Mouse (Mus musculus) lung, embryonic 15.5 days (tissue): ENCODE measurements around the gene Frmd4a. TPM values are rescaled to one million over a fixed set of nuclear protein-coding genes. Genes with fewer than 3 reads are reported as not detected.

ENCODE experiments used
- ATAC-seq: fragments of 200-750 bp; cut with Nextera tagmentation; 2 replicates; pipeline ENCODE4 v1.8.0; 2017; ENCODE audit warnings: moderate number of reproducible peaks, borderline replicate concordance; ENCODE audit not compliant: low FRiP score, low TSS enrichment; ENCODE audit errors: extremely low read depth
- H3K27ac ChIP-seq: fragments of 300-500 bp; sonication (generic); 2 replicates; pipeline ENCODE4 v1.5.1; 2015; ENCODE audit warnings: moderate library complexity, mild to moderate bottlenecking, inconsistent platforms
- H3K27me3 ChIP-seq: fragments of 300-500 bp; sonication (generic); 2 replicates; pipeline ENCODE4 v1.6.1; 2015; ENCODE audit warnings: inconsistent platforms
- H3K36me3 ChIP-seq: fragments of 300-500 bp; sonication (generic); 2 replicates; pipeline ENCODE4 v1.6.1; 2015; ENCODE audit warnings: inconsistent platforms
- H3K4me1 ChIP-seq: fragments of 300-500 bp; sonication (generic); 2 replicates; pipeline ENCODE4 v1.6.1; 2015; ENCODE audit warnings: inconsistent platforms
- H3K4me2 ChIP-seq: fragments of 300-500 bp; sonication (generic); 2 replicates; pipeline ENCODE4 v1.6.1; 2015; ENCODE audit warnings: inconsistent platforms, mild to moderate bottlenecking, moderate library complexity
- H3K4me3 ChIP-seq: fragments of 300-500 bp; sonication (generic); 2 replicates; pipeline ENCODE4 v1.5.1; 2015; ENCODE audit warnings: mild to moderate bottlenecking, inconsistent platforms
- H3K9ac ChIP-seq: fragments of 300-500 bp; sonication (generic); 2 replicates; pipeline ENCODE4 v1.6.1; 2015; ENCODE audit warnings: inconsistent platforms
- H3K9me3 ChIP-seq: fragments of 300-500 bp; sonication (generic); 2 replicates; pipeline ENCODE4 v1.6.1; 2016; ENCODE audit warnings: inconsistent platforms
- WGBS: fragments of 180-500 bp; shearing (Covaris S2); methylation state at CpG from one replicate; pipeline ENCODE4 v1.1.7; 2015; 5-methylcytosine and 5-hydroxymethylcytosine counted together
- polyA plus RNA-seq: library from polyadenylated mRNA; unstranded; fragments of >200 nt; fragmentation: Nextera tagmentation; extraction: Ambion mirVana; gene quantifications from 2 replicates; pipeline ENCODE4 v1.2.1, GENCODE M21; 2015

Frmd4a gene
- polyA plus RNA-seq, 1 experiment from 2014 or later: 33.5 TPM

DNA sequence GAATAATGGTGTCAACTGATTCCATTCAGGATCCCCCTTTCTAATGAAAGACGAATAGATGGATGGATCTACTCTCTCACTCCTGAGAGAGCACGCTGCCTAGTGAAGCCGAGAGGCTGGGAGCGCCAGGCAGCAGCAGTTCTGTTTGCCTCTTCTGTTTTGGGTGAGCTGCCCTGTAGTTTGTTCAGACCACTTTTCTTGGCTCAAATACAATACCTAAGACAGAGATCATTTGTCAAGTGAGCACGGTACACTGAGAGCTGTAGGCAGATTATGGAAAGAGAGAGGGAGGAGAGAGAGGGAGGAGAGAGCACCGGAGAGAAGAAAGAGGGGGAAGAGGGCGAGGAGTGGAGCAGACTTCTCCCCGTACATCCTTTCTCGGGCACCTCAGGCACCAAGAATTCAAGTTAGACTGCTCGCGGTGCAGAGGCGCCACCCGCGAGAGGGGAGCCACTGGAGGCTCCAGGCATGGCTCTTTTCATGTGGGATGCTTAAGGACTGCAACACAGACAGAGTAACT is 135.1 kb downstream of the Frmd4a start:
- H3K9ac ChIP-seq: peak overlapping the region; percentile 14; the same call in 1 of the 2 replicates
- ATAC-seq: no peak; the same call in 1 of the 2 replicates
- peak overlapping the region; percentile 82 for H3K4me2 ChIP-seq
- H3K27ac ChIP-seq: no peak overlapping the region
- no peaks in the 10 kb centered on the region for H3K36me3 ChIP-seq
- H3K4me1 ChIP-seq: no peaks in the 10 kb centered on the region
- peak overlapping the region; percentile 37 for H3K4me3 ChIP-seq
- 5% methylated on average over 14 of the region's 14 CpGs for WGBS
- H3K27me3 ChIP-seq: no peaks in the 10 kb centered on the region
- H3K9me3 ChIP-seq: no peaks in the 10 kb centered on the region

DNA sequence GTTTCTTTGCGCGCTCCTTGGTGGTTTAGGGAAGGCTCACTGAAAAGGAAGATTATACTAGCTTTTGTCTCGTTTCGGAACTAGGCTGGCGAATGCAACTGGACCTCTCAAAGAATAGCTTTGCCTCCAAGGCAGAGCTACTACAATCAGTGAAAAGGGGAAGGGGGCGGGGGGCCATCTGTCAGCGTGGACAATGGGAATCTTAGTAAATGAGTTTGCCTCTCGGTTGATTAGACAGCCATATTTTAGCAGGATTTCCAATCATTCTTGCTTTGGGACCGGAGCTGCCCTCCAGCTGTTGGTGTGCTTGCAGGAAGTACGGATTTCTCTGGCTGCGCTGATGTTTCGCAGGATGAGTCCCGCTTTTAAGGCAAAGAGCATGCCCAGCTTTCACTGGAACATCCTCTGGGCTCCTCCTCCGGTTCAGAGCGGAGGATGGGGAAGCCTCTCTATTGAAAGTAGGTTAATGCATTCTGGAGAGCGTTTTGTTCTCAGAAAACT is 135.7 kb downstream of the Frmd4a start:
- ATAC-seq: no peak
- Histone ChIP-seq H3K4me1 (no peaks in the 10 kb centered on the region), H3K9me3 (no peaks in the 10 kb centered on the region), H3K4me3 (peak overlapping the region; percentile 37), H3K36me3 (no peaks in the 10 kb centered on the region), H3K27me3 (no peaks in the 10 kb centered on the region), H3K9ac (peak overlapping the region; percentile 14; the same call in 1 of the 2 replicates), H3K4me2 (peak overlapping the region; percentile 82), H3K27ac (no peak overlapping the region)
- WGBS: 3% methylated on average over 16 of the region's 16 CpGs

DNA sequence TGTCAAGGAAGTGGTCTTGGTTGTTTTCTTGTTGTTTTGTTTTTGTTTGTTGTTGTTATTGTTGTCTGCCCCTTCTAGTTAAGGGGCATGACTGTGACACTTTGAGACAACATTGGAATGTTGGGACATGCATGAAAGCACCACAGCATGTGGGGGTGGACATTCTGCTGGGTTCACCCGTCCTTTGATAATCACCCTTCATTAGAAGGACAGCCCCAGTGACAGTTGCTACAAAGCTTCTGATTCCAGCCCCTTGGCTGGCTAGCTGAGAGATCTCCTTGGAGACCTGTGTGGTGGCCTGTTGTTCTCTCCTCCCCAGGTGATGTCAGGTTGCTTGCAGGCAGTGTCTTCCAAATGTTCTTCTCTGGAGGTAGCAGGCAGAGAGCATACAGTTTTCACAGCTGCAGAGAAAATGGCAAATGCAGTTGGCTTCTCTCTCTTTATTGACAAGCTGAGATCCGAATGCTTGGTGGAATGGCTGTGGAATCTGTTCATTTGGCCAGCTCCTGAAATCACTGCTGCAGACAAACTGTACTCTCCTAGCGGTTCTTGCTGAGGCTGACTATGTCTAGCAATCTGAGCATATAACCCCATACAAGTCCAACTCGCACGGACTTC is 136.6 kb downstream of the Frmd4a start:
- no peak overlapping the region for H3K4me3 ChIP-seq
- no peaks in the 10 kb centered on the region for H3K4me1 ChIP-seq
- no peaks in the 10 kb centered on the region for H3K9me3 ChIP-seq
- H3K9ac ChIP-seq: no peak overlapping the region
- no peaks in the 10 kb centered on the region for H3K36me3 ChIP-seq
- no peak overlapping the region for H3K4me2 ChIP-seq
- no peaks in the 10 kb centered on the region for H3K27me3 ChIP-seq
- ATAC-seq: no peak
- H3K27ac ChIP-seq: no peak overlapping the region
- 58% methylated on average over 5 of the region's 5 CpGs for WGBS

DNA sequence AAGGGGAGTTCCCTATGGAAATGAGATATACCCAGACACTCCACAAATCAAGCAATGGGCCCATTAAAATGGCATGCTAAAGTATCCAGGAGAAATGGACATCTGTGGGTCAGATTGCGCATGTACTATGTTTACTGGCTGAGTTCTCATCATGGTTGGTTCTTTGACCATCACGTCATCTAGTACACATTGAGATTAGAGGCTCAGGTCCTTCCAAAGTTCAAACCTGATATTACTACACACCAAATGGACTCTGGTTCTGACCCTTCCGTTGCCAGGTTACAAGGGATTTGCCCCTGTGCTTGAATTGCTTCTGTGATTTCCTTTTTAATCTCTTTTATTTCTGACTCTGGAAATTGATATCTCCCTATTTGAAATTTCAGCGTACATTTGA is 137.1 kb downstream of the Frmd4a start:
- WGBS: 79% methylated on average over 4 of the region's 4 CpGs
- Histone ChIP-seq H3K9ac (no peak overlapping the region), H3K4me2 (no peak overlapping the region), H3K9me3 (no peaks in the 10 kb centered on the region), H3K4me3 (no peak overlapping the region), H3K4me1 (no peaks in the 10 kb centered on the region), H3K27me3 (no peaks in the 10 kb centered on the region), H3K27ac (no peak overlapping the region), H3K36me3 (no peaks in the 10 kb centered on the region)
- no peak for ATAC-seq

DNA sequence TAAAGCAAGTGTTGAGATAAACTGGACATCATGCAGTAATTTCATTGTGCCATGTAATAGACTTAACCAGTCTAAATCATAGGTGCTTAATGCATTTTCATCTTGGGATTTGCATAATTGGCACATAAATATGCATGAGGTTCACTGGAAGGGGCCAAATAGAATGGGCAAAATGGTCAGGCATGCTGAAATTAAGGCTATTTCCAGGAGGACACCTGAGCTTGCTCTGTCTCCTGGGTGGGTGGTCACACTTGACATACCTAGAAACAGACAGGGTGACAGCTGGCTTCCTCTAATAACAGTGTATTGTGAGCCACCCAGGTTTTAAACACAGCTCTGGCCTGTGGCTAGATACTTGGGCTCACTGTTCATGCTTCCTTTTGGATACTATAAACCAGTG is 137.9 kb downstream of the Frmd4a start:
- H3K4me3 ChIP-seq: no peak overlapping the region
- H3K27me3 ChIP-seq: no peaks in the 10 kb centered on the region
- no peak overlapping the region for H3K9ac ChIP-seq
- H3K4me2 ChIP-seq: no peak overlapping the region
- ATAC-seq: no peak
- no peaks in the 10 kb centered on the region for H3K9me3 ChIP-seq
- no peak overlapping the region for H3K27ac ChIP-seq
- no peaks in the 10 kb centered on the region for H3K4me1 ChIP-seq
- H3K36me3 ChIP-seq: no peaks in the 10 kb centered on the region

DNA sequence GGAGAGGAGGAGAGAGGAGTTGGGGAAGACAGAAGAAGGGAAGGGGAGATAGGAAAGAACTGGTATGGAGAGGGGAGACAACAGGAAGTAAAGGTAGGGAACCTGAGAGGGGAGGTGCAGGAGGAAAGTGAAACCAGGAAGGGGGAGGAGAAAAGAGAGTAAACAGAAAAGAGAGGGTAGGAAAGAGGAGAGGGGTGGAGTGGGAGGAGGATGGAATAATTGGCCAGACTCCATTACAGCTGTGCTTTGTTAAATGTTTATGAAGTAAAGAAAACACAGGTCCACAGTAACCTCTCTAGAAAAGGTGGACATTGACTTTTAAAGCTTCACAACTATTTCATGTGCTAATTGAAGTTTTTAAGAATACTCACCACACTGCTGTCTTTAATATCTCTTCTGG is 139.0 kb downstream of the Frmd4a start:
- ATAC-seq: no peak

DNA sequence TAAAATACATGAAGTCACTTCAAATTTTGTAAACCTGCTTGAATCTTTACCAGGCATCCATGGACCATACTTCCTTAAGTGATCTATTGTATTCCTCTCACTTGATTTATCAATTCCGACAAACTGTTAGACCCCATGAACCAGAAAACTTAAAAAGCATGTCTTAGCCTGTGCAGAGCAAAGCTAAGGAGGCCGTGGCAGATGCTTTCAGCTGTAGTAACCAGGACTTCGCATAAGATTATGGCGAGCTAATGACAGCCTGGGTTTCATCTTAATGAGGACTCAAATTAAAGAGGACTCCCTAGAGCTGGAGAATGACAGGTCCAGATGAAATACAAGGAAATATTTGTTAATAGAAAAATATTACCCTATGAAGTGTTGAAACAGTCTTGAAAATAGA is 139.9 kb downstream of the Frmd4a start:
- no peaks in the 10 kb centered on the region for H3K9me3 ChIP-seq
- WGBS: 76% methylated on average over 4 of the region's 4 CpGs
- no peak overlapping the region for H3K4me2 ChIP-seq
- H3K9ac ChIP-seq: no peak overlapping the region
- H3K4me3 ChIP-seq: no peak overlapping the region
- H3K36me3 ChIP-seq: no peaks in the 10 kb centered on the region
- no peak for ATAC-seq
- H3K4me1 ChIP-seq: no peaks in the 10 kb centered on the region
- no peak overlapping the region for H3K27ac ChIP-seq
- H3K27me3 ChIP-seq: no peaks in the 10 kb centered on the region

More for the DNA sequence above, 139.0 kb downstream of the Frmd4a start:
- Histone ChIP-seq H3K4me3 (no peak overlapping the region), H3K4me2 (no peak overlapping the region), H3K36me3 (no peaks in the 10 kb centered on the region), H3K27ac (no peak overlapping the region), H3K9me3 (no peaks in the 10 kb centered on the region), H3K4me1 (no peaks in the 10 kb centered on the region), H3K27me3 (no peaks in the 10 kb centered on the region), H3K9ac (no peak overlapping the region)

DNA sequence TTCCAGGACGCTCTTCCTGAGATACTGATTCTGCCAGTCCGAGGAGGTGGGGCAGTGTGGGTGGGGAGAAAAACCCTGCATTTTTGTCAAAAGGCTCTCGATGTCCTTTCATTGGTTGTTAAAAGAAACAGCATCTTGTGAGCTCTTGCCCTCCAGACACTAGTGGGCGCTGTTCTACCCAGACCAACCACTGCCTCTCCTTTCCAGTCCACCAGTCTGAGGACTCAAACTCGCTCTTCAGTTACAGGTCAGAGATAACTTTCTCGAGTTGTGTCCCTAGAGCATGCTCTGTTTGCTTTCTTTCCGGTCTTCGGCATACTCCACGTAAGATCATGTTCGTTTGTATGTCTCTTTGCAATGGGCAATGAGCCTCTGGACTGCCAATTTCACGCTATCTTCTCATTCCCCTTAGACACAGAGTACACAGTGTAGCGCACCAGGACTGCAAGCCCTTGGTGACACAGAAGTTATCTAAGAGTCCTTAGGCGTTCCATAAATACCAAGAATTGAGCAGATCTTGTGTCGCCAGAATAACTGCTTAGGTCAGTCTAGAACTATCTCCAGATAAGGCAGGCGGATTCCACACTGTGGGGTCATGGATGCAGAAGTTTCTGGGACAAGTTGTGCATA is 142.2 kb downstream of the Frmd4a start:
- Histone ChIP-seq H3K9ac (no peak overlapping the region), H3K9me3 (no peaks in the 10 kb centered on the region), H3K4me2 (no peak overlapping the region), H3K4me3 (no peak overlapping the region), H3K36me3 (no peaks in the 10 kb centered on the region), H3K4me1 (no peaks in the 10 kb centered on the region), H3K27ac (no peak overlapping the region), H3K27me3 (no peaks in the 10 kb centered on the region)
- WGBS: 64% methylated on average over 15 of the region's 15 CpGs
- no peak for ATAC-seq

DNA sequence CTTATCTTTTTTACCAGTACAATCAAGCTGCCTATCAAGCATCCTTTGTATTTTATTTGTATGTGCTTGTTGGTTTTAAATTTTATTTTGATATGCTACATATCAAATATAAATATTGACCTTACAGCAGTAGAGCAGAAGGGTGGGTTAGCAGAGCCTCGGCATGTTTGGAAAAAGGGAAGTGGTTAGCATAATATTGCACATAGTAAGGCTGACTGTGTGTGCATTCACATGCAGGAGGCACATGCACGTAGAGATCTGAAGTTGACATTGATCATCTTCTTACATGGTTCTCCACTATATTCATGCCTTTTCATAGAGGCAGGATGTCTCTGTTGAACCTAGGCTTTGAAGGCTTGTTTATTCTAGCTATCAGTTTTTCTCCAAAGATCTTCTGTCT is 148.7 kb downstream of the Frmd4a start:
- no peaks in the 10 kb centered on the region for H3K4me1 ChIP-seq
- H3K4me2 ChIP-seq: no peak overlapping the region
- H3K36me3 ChIP-seq: no peaks in the 10 kb centered on the region
- no peaks in the 10 kb centered on the region for H3K27me3 ChIP-seq
- no peak overlapping the region for H3K9ac ChIP-seq
- no peak overlapping the region for H3K4me3 ChIP-seq
- WGBS: 68% methylated on average over 2 of the region's 2 CpGs
- no peak overlapping the region for H3K27ac ChIP-seq
- no peaks in the 10 kb centered on the region for H3K9me3 ChIP-seq
- no peak for ATAC-seq

DNA sequence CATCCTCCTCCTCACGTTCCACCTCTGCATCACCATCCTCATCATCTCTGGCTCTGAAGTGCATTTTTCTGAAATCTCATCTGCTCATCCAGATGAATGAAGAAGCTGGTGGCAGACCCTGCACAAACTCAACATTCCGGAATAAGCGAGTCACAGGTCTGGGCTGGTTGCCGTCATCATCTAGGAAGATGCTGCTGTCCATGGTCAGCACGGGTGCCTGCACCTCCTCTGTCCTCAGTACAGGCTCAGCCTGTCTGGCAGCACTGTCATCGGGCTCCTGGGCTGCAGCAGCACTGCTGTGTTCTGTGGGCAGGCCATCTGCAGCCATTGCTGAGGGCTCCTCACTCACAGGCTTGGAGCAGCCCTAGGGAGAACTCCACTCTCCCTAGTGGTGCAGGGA is 149.6 kb downstream of the Frmd4a start:
- Histone ChIP-seq H3K9me3 (no peaks in the 10 kb centered on the region), H3K27ac (no peak overlapping the region), H3K4me1 (no peaks in the 10 kb centered on the region), H3K36me3 (no peaks in the 10 kb centered on the region), H3K4me3 (no peak overlapping the region), H3K9ac (no peak overlapping the region), H3K4me2 (no peak overlapping the region), H3K27me3 (no peaks in the 10 kb centered on the region)
- ATAC-seq: no peak
- 78% methylated on average over 6 of the region's 6 CpGs for WGBS

DNA sequence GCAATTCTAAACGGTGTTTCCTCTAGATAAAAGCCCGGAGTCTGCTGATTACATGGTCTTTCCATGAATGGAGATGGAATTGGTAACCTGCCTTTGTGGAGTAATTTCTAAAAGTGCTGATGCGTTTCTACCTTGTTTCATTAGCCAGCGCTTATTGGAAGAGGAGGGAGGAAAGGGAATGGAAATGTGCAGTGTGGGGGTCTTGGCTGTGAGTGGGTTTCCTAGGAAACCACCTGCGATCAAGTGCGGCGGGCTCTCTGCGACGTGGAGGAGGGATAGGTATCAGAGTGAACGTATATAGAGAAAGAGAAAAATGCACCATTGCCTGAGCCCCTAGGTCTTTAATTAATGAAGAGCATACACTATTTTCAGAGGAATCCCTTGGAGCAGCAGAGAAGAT is 152.2 kb downstream of the Frmd4a start:
- H3K27ac ChIP-seq: no peak overlapping the region
- H3K4me2 ChIP-seq: no peak overlapping the region
- 74% methylated on average over 10 of the region's 10 CpGs for WGBS
- H3K36me3 ChIP-seq: no peaks in the 10 kb centered on the region
- H3K4me1 ChIP-seq: no peaks in the 10 kb centered on the region
- no peaks in the 10 kb centered on the region for H3K9me3 ChIP-seq
- H3K27me3 ChIP-seq: no peaks in the 10 kb centered on the region
- ATAC-seq: no peak
- no peak overlapping the region for H3K4me3 ChIP-seq
- H3K9ac ChIP-seq: no peak overlapping the region

DNA sequence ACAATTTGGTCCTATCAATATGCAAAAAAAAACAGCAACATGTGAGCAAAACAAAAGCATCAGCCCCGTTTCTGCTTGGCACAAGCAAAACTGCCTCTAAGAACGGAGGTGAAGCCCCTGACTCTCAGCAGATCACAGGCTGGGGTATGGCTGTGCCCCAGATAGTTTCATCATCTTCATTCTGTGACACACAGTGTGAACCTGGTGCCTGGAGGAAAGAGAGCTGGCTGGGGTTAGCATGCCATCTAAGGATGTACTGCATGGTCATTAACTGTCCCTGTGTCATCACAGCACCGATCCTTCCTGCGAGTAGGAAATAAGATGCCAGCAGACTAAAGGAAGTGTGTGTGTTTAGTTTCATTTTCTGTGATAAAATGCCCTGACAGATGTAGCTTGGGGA is 152.7 kb downstream of the Frmd4a start:
- Histone ChIP-seq H3K4me2 (no peak overlapping the region), H3K36me3 (no peaks in the 10 kb centered on the region), H3K4me3 (no peak overlapping the region), H3K27ac (no peak overlapping the region), H3K9me3 (no peaks in the 10 kb centered on the region), H3K4me1 (no peaks in the 10 kb centered on the region), H3K27me3 (no peaks in the 10 kb centered on the region), H3K9ac (no peak overlapping the region)
- WGBS: 71% methylated on average over 4 of the region's 4 CpGs
- ATAC-seq: no peak
